Mouse (Mus musculus) lung, embryonic 16.5 days (tissue): ENCODE data around the gene Fam198a. TPM values are rescaled to one million over a fixed set of nuclear protein-coding genes. Genes with fewer than 3 reads are reported as not detected.

ENCODE experiments used
- ATAC-seq: fragments of 200-750 bp; cut with Nextera tagmentation; 2 replicates; pipeline ENCODE4 v1.8.0; 2017; ENCODE audit warnings: low read depth, mild to moderate bottlenecking, moderate library complexity
- H3K27ac ChIP-seq: fragments of 300-500 bp; sonication (generic); 2 replicates; pipeline ENCODE4 v1.5.1; 2014; ENCODE audit warnings: mild to moderate bottlenecking, control low read depth, low read length
- H3K27me3 ChIP-seq: fragments of 300-500 bp; sonication (generic); 2 replicates; pipeline ENCODE4 v1.6.1; 2014; ENCODE audit warnings: low read depth, low read length, mixed read lengths; ENCODE audit not compliant: control insufficient read depth, insufficient read depth
- H3K36me3 ChIP-seq: fragments of 300-500 bp; sonication (generic); 2 replicates; pipeline ENCODE4 v1.6.1; 2014; ENCODE audit warnings: low read length; ENCODE audit not compliant: control insufficient read depth, insufficient read depth
- H3K4me1 ChIP-seq: fragments of 300-500 bp; sonication (generic); replicated peaks from 2 replicates; pipeline ENCODE4 v1.6.1; 2014; ENCODE audit warnings: low read length, mixed read lengths; ENCODE audit not compliant: control insufficient read depth, insufficient read depth
- H3K4me2 ChIP-seq: fragments of 300-500 bp; sonication (generic); 2 replicates; pipeline ENCODE4 v1.6.1; 2014; ENCODE audit warnings: low read depth, low read length, control low read depth
- H3K4me3 ChIP-seq: fragments of 300-500 bp; sonication (generic); 2 replicates; pipeline ENCODE4 v1.5.1; 2014; ENCODE audit warnings: mild to moderate bottlenecking, low read length, control low read depth
- H3K9ac ChIP-seq: fragments of 300-500 bp; sonication (generic); 2 replicates; pipeline ENCODE4 v1.6.1; 2014; ENCODE audit warnings: low read length, control low read depth
- H3K9me3 ChIP-seq: fragments of 300-500 bp; sonication (generic); 2 replicates; pipeline ENCODE4 v1.6.1; 2016; ENCODE audit warnings: low read length; ENCODE audit not compliant: control insufficient read depth
- WGBS: fragments of 180-500 bp; shearing (Covaris S2); extraction: QIAGEN DNeasy Blood & Tissue Kit; methylation state at CpG from one replicate; pipeline ENCODE4 v1.1.7; 2014; 5-methylcytosine and 5-hydroxymethylcytosine counted together
- polyA plus RNA-seq: library from polyadenylated mRNA; unstranded; fragments of >200 nt; fragmentation: Nextera tagmentation; extraction: Ambion mirVana; gene quantifications from 2 replicates; pipeline ENCODE4 v1.2.1, GENCODE M21; 2015

Fam198a gene
- polyA plus RNA-seq, 1 experiment from 2014 or later: 2.4 TPM

- 85% methylated on average over 9 of the region's 9 CpGs for WGBS
- H3K9ac ChIP-seq: no peak overlapping the region
- H3K4me3 ChIP-seq: no peak overlapping the region
- no peaks in the 10 kb centered on the region for H3K9me3 ChIP-seq
- H3K27me3 ChIP-seq: no peaks in the 10 kb centered on the region
- no peak overlapping the region for H3K27ac ChIP-seq
- no peak overlapping the region for H3K4me2 ChIP-seq
- ATAC-seq: no peak
- no peaks in the 10 kb centered on the region for H3K4me1 ChIP-seq
- no peaks in the 10 kb centered on the region for H3K36me3 ChIP-seq
Measured at GRCm38 (mm10) chr9:121924901-121925560, 25.8 kb upstream of the Fam198a start.

- Histone ChIP-seq H3K4me2 (no peak overlapping the region), H3K4me3 (no peak overlapping the region), H3K9me3 (no peaks in the 10 kb centered on the region), H3K27me3 (no peaks in the 10 kb centered on the region), H3K4me1 (no peaks in the 10 kb centered on the region), H3K27ac (no peak overlapping the region), H3K9ac (no peak overlapping the region), H3K36me3 (no peaks in the 10 kb centered on the region)
- WGBS: 45% methylated on average over 8 of the region's 8 CpGs
- ATAC-seq: no peak
Measured at GRCm38 (mm10) chr9:121925959-121926358, 24.8 kb upstream of the Fam198a start.

GRCm38 (mm10) chr9:121926634-121927405 lies 24.0 kb upstream of the Fam198a start:
- Histone ChIP-seq H3K4me3 (no peak overlapping the region), H3K27ac (no peak overlapping the region), H3K36me3 (no peaks in the 10 kb centered on the region), H3K4me1 (no peaks in the 10 kb centered on the region), H3K9ac (no peak overlapping the region), H3K27me3 (no peaks in the 10 kb centered on the region), H3K4me2 (no peak overlapping the region), H3K9me3 (no peaks in the 10 kb centered on the region)
- 37% methylated on average over 11 of the region's 11 CpGs for WGBS
- ATAC-seq: no peak

- Histone ChIP-seq H3K4me3 (no peak overlapping the region), H3K27me3 (no peaks in the 10 kb centered on the region), H3K4me1 (no peaks in the 10 kb centered on the region), H3K36me3 (no peaks in the 10 kb centered on the region), H3K9me3 (no peaks in the 10 kb centered on the region), H3K4me2 (no peak overlapping the region), H3K9ac (no peak overlapping the region), H3K27ac (no peak overlapping the region)
- no peak for ATAC-seq
- WGBS: 57% methylated on average over 7 of the region's 7 CpGs
Measured at GRCm38 (mm10) chr9:121927721-121928120, 23.1 kb upstream of the Fam198a start.

GRCm38 (mm10) chr9:121928498-121928897 lies 22.3 kb upstream of the Fam198a start:
- Histone ChIP-seq H3K4me1 (no peaks in the 10 kb centered on the region), H3K36me3 (no peaks in the 10 kb centered on the region), H3K9me3 (no peaks in the 10 kb centered on the region), H3K9ac (no peak overlapping the region), H3K27ac (no peak overlapping the region), H3K4me3 (no peak overlapping the region), H3K27me3 (no peaks in the 10 kb centered on the region), H3K4me2 (no peak overlapping the region)
- WGBS: 18% methylated on average over 2 of the region's 2 CpGs
- no peak for ATAC-seq

GRCm38 (mm10) chr9:121934856-121935255 lies 15.9 kb upstream of the Fam198a start:
- no peak for ATAC-seq
- Histone ChIP-seq H3K27ac (no peak overlapping the region), H3K9ac (no peak overlapping the region), H3K9me3 (no peaks in the 10 kb centered on the region), H3K4me3 (no peak overlapping the region), H3K36me3 (no peaks in the 10 kb centered on the region), H3K27me3 (no peaks in the 10 kb centered on the region), H3K4me1 (no peaks in the 10 kb centered on the region), H3K4me2 (no peak overlapping the region)
- 79% methylated on average over 4 of the region's 4 CpGs for WGBS

GRCm38 (mm10) chr9:121936952-121937351 lies 13.8 kb upstream of the Fam198a start:
- no peaks in the 10 kb centered on the region for H3K27me3 ChIP-seq
- H3K9me3 ChIP-seq: no peaks in the 10 kb centered on the region
- no peaks in the 10 kb centered on the region for H3K36me3 ChIP-seq
- H3K4me2 ChIP-seq: no peak overlapping the region
- H3K9ac ChIP-seq: no peak overlapping the region
- H3K4me3 ChIP-seq: no peak overlapping the region
- WGBS: 75% methylated on average over 1 of the region's 1 CpGs
- H3K27ac ChIP-seq: no peak overlapping the region
- no peaks in the 10 kb centered on the region for H3K4me1 ChIP-seq
- peak; percentile 28; the same call in 1 of the 2 replicates for ATAC-seq

GRCm38 (mm10) chr9:121937451-121937864 lies 13.3 kb upstream of the Fam198a start:
- Histone ChIP-seq H3K4me1 (no peaks in the 10 kb centered on the region), H3K27me3 (no peaks in the 10 kb centered on the region), H3K4me2 (peak overlapping the region; percentile 39), H3K36me3 (no peaks in the 10 kb centered on the region), H3K9me3 (no peaks in the 10 kb centered on the region), H3K4me3 (peak overlapping the region; percentile 44), H3K27ac (no peak overlapping the region), H3K9ac (no peak overlapping the region)
- WGBS: 49% methylated on average over 6 of the region's 6 CpGs
- ATAC-seq: peak; percentile 52; the same call in 1 of the 2 replicates

GRCm38 (mm10) chr9:121937944-121938355 lies 12.8 kb upstream of the Fam198a start:
- H3K9ac ChIP-seq: peak overlapping the region; percentile 48

More at GRCm38 (mm10) chr9:121937944-121938355, 12.8 kb upstream of the Fam198a start:
- WGBS: 43% methylated on average over 21 of the region's 21 CpGs
- Histone ChIP-seq H3K9me3 (no peaks in the 10 kb centered on the region), H3K4me1 (no peaks in the 10 kb centered on the region), H3K27ac (no peak overlapping the region), H3K4me2 (peak overlapping the region; percentile 39), H3K4me3 (peak overlapping the region; percentile 44), H3K36me3 (no peaks in the 10 kb centered on the region), H3K27me3 (no peaks in the 10 kb centered on the region)
- peak; percentile 82 for ATAC-seq
